Mouse (Mus musculus) gastrocnemius, adult 2 months (tissue): ENCODE results near the gene Krt87. TPM values are rescaled to one million over a fixed set of nuclear protein-coding genes. Genes with fewer than 3 reads are reported as not detected.

Experiments
- DNase-seq: peaks from one replicate; pipeline ENCODE4 v3.0.0; 2022
- H3K27ac ChIP-seq: fragments of 200-600 bp; 2 replicates; pipeline ENCODE4 v1.8.1; 2022; ENCODE audit warnings: mild to moderate bottlenecking
- H3K4me3 ChIP-seq: fragments of 200-600 bp; 2 replicates; pipeline ENCODE4 v1.8.1; 2022; ENCODE audit warnings: mild to moderate bottlenecking, moderate library complexity
- CTCF ChIP-seq: fragments of 200-600 bp; IDR thresholded peaks from 2 replicates; pipeline ENCODE4 v1.8.1; 2022; ENCODE audit warnings: antibody characterized with exemption, mild to moderate bottlenecking, moderate library complexity
- intact Hi-C: fragments of 180-260 bp; cut with DNase I; formaldehyde crosslinking; loops from one replicate; pipeline ENCODE4 v1.15.1; 2025
- long read RNA-seq, 2 experiments: library from polyadenylated mRNA; stranded (forward); transcript quantifications; one replicate each; pipeline ENCODE4 v2.0.0; 2021
- total RNA-seq, 2 experiments: library from RNA; stranded (reverse); gene quantifications; 2 replicates each; pipeline ENCODE4 v1.2.3; 2021

The Krt87 gene
- total RNA-seq, result not detected
- long read RNA-seq, experiment 1, result 0 reads
- long read RNA-seq, experiment 2, result 0 reads

DNA sequence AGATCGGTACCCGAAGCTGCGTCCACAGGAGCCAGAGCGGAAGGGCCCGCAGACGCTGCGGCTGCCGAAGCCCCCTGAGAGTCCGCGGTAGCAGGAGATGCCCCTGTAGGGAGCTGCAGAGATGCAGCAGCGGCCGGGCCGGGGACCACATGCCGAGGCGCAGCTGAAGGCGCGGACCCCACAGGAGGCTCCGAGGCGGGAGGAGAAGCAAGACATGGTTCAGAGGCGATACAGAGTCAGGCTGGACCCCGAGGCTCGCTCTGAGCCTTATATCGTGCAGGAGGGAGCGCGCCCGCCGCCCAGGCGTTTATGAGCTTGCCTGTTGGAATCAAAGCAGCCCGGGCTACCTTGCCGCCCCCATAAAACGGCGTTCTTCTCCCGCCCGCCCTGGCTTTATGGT, at the start of gene Krt87:
TSS of gene Krt87 (minus strand) at position 250 of the 400 bp plus-strand sequence.
- Histone ChIP-seq H3K27ac (no peak within 1 kb of the TSS), H3K4me3 (no peak within 1 kb of the TSS)
- no peak for TF ChIP-seq CTCF
- intact Hi-C loops, result no loop called here
- no peak for DNase-seq

DNA sequence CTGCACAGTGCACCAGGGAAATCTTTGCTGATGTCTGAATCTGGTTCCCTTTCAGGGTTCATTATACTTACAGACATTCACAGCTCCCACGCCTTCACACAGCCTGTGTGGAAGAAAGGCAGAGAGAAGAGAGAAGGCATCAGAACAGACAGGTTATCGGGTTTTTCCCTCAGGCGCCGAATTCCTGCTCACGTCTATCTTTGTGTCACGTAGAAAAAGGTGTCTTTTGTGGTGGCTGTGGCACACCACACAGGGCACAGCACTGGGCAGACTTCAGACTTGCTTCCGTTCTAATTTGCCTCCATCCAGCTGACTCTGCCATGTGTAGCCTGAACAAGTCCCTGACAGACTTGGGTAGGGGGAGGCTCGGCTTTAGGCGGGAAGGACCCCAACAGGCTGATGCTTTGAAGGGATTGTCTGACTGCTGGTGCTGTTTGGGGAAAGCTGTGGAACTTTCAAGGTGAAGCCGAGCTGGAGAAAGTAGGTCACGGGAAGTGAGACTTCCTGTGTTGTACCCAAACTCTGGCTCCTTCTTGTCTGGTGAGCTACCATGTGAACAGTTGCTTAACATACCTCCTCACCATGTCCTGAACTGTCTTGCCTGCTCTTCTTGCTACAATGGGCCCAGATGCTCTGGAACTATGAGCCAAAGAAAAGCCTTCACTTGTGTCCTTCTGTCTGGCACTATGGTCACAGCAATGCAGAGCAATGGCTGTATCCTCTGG, 47.5 kb upstream of the Krt87 start:
- no peak for TF ChIP-seq CTCF
- Histone ChIP-seq H3K4me3 (no peak overlapping the region), H3K27ac (no peak overlapping the region)
- intact Hi-C loops, result no loop called here
- no peak for DNase-seq

GRCm38 (mm10) chr15:101484939-101485338, 46.3 kb upstream of the Krt87 start:
- DNase-seq, result no peak
- intact Hi-C loops, result no loop called here
- Histone ChIP-seq H3K27ac (no peak overlapping the region), H3K4me3 (no peak overlapping the region)
- no peak for TF ChIP-seq CTCF

GRCm38 (mm10) chr15:101483646-101484045, 45.0 kb upstream of the Krt87 start:
- TF ChIP-seq CTCF, result no peak
- Histone ChIP-seq H3K4me3 (no peak overlapping the region), H3K27ac (no peak overlapping the region)
- no peak for DNase-seq
- intact Hi-C loops, result no loop called here

DNA sequence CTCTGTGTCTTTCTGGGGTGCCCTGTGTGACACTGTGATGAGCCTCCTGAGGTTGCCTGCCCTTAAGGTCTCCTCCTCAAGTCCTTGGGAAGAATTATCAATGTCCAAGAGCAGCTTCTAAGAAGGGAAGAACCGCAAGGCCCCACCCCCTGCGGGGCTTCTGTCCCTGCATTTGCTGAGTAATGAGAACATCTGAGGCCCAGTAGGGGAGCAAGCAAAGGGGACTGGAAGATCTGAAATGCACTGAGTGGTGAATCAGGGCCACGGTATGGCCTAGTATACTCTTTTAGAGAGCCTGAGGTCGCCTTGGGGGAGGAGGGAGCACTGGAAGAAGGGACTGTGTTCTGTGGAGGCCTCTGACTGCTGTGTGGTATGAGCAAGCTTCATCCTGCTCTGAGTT, 43.5 kb upstream of the Krt87 start:
- no peak overlapping the region for H3K27ac ChIP-seq
- intact Hi-C loops, result no loop called here
- no peak overlapping the region for H3K4me3 ChIP-seq
- DNase-seq, result no peak
- TF ChIP-seq CTCF, result no peak

DNA sequence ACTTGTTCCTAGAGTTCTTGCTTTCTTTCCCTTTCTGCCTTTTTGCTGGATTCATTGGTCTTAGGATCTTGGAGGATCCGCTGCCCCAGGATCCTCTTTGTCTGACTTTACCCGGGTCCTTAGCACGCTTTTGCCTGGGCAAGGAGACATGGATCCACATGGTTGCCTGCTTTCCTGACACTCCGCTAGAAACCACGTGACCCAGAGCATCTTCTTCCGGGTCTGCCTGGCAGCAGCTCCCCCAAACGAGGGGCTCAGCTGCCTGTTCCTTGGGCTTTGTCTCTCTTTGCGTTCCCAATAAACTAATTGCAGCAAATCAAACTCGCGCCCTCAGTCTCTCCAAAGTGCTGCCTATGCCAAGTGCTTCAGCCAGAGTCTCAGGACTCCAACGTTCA, 41.1 kb upstream of the Krt87 start:
- no peak overlapping the region for H3K27ac ChIP-seq
- TF ChIP-seq CTCF, result no peak
- intact Hi-C loops, result no loop called here
- peak overlapping the region; percentile 56 for H3K4me3 ChIP-seq
- DNase-seq, result no peak

DNA sequence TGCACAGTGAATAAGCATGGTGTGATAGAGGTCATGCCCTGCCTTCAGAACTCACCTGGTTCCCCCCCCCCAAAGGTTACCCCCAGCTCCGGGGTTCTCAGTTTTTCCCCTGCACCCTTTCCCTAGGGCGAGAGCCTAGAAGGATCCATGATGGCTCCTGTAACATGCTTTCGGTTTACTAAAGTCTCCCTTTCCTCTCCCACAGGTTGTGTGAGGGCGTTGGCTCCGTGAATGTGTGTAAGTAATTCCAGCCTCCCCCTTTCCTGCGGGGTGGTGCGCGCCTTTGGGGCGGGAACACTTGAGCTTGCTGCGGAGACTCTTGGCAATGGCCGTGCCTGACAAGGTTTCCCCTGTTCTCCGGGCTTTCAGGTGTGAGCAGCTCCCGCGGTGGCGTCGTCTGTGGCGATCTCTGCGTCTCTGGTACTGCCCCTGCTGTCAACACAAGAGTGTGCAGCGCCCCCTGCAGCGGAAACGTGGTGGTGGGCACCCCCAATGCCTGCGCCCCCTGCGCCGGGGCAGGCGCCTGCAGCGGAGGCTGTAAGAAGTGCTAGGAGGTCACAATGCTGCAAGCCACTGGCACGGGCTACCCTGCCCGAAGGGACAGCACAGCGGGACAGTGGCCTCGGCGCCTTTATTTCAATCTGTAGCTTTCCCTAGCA, 40.5 kb upstream of the Krt87 start:
- peak; percentile 62 for DNase-seq
- Histone ChIP-seq H3K27ac (no peak overlapping the region), H3K4me3 (peak overlapping the region; percentile 56)
- intact Hi-C loops, result no loop called here
- TF ChIP-seq CTCF, result peak; percentile 61

- TF ChIP-seq CTCF, result no peak
- DNase-seq, result no peak
- intact Hi-C loops, result no loop called here
- Histone ChIP-seq H3K27ac (no peak within 1 kb of the TSS), H3K4me3 (no peak within 1 kb of the TSS)
These were observed 34.4 kb upstream of the Krt87 start, which contains the start of gene Krt86 for GRCm38 (mm10) chr15:101472952-101473528. TSS of gene Krt86 (plus strand) at chr15:101473478.

GRCm38 (mm10) chr15:101469093-101469492, 30.5 kb upstream of the Krt87 start:
- Histone ChIP-seq H3K27ac (no peak overlapping the region), H3K4me3 (no peak overlapping the region)
- no peak for DNase-seq
- no peak for TF ChIP-seq CTCF
- intact Hi-C loops, result no loop called here

DNA sequence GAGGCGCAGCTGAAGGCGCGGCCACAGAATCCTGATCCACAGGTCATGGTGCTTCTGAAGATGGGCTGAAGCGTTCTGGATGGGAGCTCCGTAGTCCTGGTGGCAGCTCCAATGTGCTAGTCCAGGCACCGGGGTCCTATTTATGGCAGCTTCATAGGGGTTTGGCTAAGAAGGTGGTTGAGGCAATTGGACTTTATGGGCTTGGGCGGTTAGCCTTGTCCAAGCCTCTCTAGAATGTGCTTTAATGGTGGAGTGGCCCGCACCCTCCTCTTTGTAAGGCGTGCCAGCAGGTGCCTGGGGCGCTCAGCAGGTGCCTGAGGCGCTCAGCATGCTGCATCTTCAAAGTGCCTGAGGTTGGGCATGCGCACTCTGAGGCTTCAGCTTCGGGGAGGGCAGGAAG, 25.0 kb upstream of the Krt87 start, which contains the start of gene Krt81:
TSS of gene Krt81 (minus strand) at position 101 of the 400 bp plus-strand sequence.
- TF ChIP-seq CTCF, result no peak
- H3K4me3 ChIP-seq, result no peak within 1 kb of the TSS
- DNase-seq, result no peak
- no peak within 1 kb of the TSS for H3K27ac ChIP-seq
- intact Hi-C loops, result no loop called here

- no peak for DNase-seq
- intact Hi-C loops, result no loop called here
- no peak overlapping the region for H3K27ac ChIP-seq
- no peak for TF ChIP-seq CTCF
- H3K4me3 ChIP-seq, result no peak overlapping the region
These were observed 20.7 kb upstream of the Krt87 start for GRCm38 (mm10) chr15:101459283-101459682.

GRCm38 (mm10) chr15:101458361-101458930, 19.8 kb upstream of the Krt87 start:
- no peak for TF ChIP-seq CTCF
- peak; percentile 48 for DNase-seq
- intact Hi-C loops, result no loop called here
- Histone ChIP-seq H3K4me3 (no peak overlapping the region), H3K27ac (no peak overlapping the region)

- intact Hi-C loops, result no loop called here
- no peak overlapping the region for H3K4me3 ChIP-seq
- TF ChIP-seq CTCF, result no peak
These were observed 17.3 kb upstream of the Krt87 start for GRCm38 (mm10) chr15:101455891-101456290.

More at GRCm38 (mm10) chr15:101455891-101456290, 17.3 kb upstream of the Krt87 start:
- no peak for DNase-seq
- no peak overlapping the region for H3K27ac ChIP-seq
